Mouse (Mus musculus): Measurements from ENCODE around the gene 1700001P01Rik.
"Not testable (repeated sequence)": the region's sequence is repeated elsewhere in the genome, so short reads cannot be mapped to it uniquely, and the experiment has no call there.

The 1700001P01Rik gene

GRCm38 (mm10) chr11:97796910-97797309 lies 21.2 kb upstream of the 1700001P01Rik start:
- peak; percentile 53 for DNase-seq (ENCODE audit: extremely low spot score, low spot score)

- no peak for DNase-seq (ENCODE audit: extremely low spot score, low spot score)
These were observed 17.4 kb upstream of the 1700001P01Rik start for GRCm38 (mm10) chr11:97793165-97793564.

GRCm38 (mm10) chr11:97790778-97791438 lies 15.2 kb upstream of the 1700001P01Rik start:
- not testable (repeated sequence) for DNase-seq (ENCODE audit: extremely low spot score, low spot score)

GRCm38 (mm10) chr11:97789727-97790126 lies 14.0 kb upstream of the 1700001P01Rik start:
- DNase-seq (ENCODE audit: extremely low spot score, low spot score): no peak

GRCm38 (mm10) chr11:97787961-97788360 lies 12.2 kb upstream of the 1700001P01Rik start:
- no peak for DNase-seq (ENCODE audit: extremely low spot score, low spot score)

GRCm38 (mm10) chr11:97782564-97782895 lies 6.8 kb upstream of the 1700001P01Rik start:
- no peak for DNase-seq (ENCODE audit: extremely low spot score, low spot score)

- peak; percentile 99 for DNase-seq (ENCODE audit: extremely low spot score, low spot score)
These were observed 6.3 kb upstream of the 1700001P01Rik start, which contains the start of gene Rpl23 for GRCm38 (mm10) chr11:97781832-97782563. Rpl23 (minus strand) TSS chr11:97782437.

- DNase-seq (ENCODE audit: extremely low spot score, low spot score): no peak
These were observed 5.7 kb upstream of the 1700001P01Rik start for GRCm38 (mm10) chr11:97781478-97781831.

GRCm38 (mm10) chr11:97779968-97780701 lies 4.4 kb upstream of the 1700001P01Rik start:
- no peak for DNase-seq (ENCODE audit: extremely low spot score, low spot score)

GRCm38 (mm10) chr11:97778918-97779317 lies 3.2 kb upstream of the 1700001P01Rik start:
- DNase-seq (ENCODE audit: extremely low spot score, low spot score): no peak

- peak; percentile 31 for DNase-seq (ENCODE audit: extremely low spot score, low spot score)
These were observed 1.4 kb upstream of the 1700001P01Rik start for GRCm38 (mm10) chr11:97777129-97777529.

- DNase-seq (ENCODE audit: extremely low spot score, low spot score): no peak
These were observed 895 bp upstream of the 1700001P01Rik start for GRCm38 (mm10) chr11:97776497-97777128.

GRCm38 (mm10) chr11:97775186-97775585 lies 532 bp downstream of the 1700001P01Rik start:
- no peak for DNase-seq (ENCODE audit: extremely low spot score, low spot score)

- no peak for DNase-seq (ENCODE audit: extremely low spot score, low spot score)
These were observed 4.3 kb downstream of the 1700001P01Rik start for GRCm38 (mm10) chr11:97771410-97771809.

GRCm38 (mm10) chr11:97769704-97770103 lies 6.0 kb downstream of the 1700001P01Rik start:
- no peak for DNase-seq (ENCODE audit: extremely low spot score, low spot score)

- peak; percentile 94 for DNase-seq (ENCODE audit: extremely low spot score, low spot score)
These were observed 9.4 kb downstream of the 1700001P01Rik start, which contains the start of gene Cwc25 for GRCm38 (mm10) chr11:97766154-97766881. Cwc25 (minus strand) TSS chr11:97766556.

- DNase-seq (ENCODE audit: extremely low spot score, low spot score): no peak
These were observed 14.1 kb downstream of the 1700001P01Rik start for GRCm38 (mm10) chr11:97761638-97762037.

GRCm38 (mm10) chr11:97758942-97759341 lies 16.8 kb downstream of the 1700001P01Rik start:
- no peak for DNase-seq (ENCODE audit: extremely low spot score, low spot score)

- DNase-seq (ENCODE audit: extremely low spot score, low spot score): no peak
These were observed 17.6 kb downstream of the 1700001P01Rik start for GRCm38 (mm10) chr11:97758125-97758524.

GRCm38 (mm10) chr11:97753277-97753676 lies 22.4 kb downstream of the 1700001P01Rik start:
- DNase-seq (ENCODE audit: extremely low spot score, low spot score): no peak

GRCm38 (mm10) chr11:97748496-97748895 lies 27.2 kb downstream of the 1700001P01Rik start:
- no peak for DNase-seq (ENCODE audit: extremely low spot score, low spot score)

Data from neural tube, embryonic 10.5 days (tissue).